Mouse (Mus musculus): ENCODE results near the gene Gcnt7.

The Gcnt7 gene

DNA sequence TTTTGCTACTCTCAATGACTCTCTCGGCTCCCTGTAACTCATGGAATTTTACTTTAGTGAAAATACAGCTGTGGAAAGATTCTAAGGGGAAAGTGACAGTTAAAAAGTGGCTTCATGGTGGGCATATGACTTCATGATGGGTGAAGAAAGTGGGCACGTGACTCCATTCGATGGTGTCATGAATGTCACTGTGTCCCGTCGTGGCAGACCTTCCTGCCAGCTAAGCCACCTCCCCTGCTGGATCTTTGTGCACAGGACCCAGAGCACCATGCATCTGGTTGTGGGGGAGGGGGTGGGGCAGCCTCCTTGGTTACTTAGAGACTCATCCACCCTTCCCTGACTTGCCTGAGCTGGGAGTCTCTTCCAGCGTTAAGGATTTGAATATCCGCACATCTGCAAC lies 54.2 kb downstream of the Gcnt7 start:
- no peak for DNase-seq (ENCODE audit: low spot score in 2 of 2)

DNA sequence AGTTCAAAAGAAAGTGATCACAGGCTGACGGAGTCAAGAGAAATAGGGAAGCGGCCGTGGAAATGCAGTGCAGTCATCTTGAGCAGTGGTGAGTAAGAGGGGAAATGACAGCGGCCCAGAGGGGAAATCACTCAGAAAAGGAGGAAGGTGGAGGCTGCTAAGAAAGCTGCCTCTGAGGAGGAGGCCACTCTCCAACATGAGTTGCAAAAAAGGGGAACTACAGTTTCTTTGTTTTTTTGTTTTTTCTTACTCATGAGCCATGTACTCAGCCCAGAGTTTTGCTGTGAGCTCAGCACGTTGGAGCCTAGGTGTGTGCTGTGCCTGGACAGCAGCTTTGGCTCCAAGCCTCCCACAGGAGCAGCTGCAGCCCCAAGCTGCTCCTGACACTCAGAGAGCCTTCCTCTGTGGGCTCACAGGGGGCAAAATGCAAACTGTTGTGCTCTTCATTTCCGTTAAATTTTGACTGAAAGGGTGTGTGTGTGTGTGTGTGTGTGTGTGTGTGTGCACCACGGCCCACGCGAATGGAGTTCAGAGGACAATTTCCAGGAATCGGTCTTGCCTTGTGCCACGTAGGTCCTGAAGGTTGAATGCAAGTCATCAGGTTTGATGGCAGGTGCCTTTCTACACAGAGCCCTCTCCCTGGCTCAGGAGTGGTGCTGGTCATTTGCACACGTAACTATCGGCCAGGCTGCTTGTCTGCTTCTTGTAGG lies 57.1 kb downstream of the Gcnt7 start:
- DNase-seq (ENCODE audit: low spot score in 2 of 2): no peak

Measured in urinary bladder, postnatal 4 days (tissue).